ENCODE assay signal across 27 mouse cellular contexts in the genomic region with DNA sequence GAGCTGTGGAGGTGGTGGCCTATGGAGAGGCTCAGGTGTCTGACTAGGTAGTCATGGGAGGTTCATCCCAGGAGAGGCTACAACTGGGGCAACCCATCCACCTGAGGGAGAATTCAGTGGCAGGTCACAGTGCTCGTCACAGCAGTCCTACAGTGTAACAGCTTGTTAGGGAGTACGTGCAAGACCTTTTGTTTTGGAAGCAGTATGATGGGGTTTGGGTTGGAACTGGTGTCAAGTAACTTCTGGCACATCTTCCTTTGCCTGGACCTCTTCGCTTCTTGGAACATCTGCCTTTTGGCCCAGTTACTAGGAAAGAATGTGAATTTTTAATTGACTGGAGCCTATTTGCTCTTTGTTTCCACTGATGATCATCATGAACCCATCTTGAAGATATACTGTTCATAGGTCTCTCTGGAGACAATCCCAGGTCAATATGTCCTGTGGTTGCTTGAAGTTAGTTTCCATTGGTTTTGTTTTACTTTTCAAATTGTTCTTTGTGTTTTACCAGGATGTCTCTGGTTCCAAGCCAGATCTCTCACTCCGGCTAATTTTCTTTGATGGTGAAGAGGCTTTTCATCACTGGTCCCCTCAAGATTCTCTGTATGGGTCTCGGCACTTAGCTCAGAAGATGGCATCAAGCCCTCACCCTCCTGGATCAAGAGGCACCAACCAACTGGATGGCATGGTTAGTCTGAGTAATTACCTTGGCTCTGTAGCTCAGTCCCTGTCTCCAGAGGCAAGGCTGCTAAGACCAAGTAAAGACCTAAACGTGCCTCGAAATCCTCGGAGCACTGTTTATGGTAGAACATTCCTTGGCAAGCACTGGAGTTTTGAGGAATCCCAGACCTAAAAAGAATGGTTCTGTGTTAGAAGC. TPM values are rescaled to one million over a fixed set of nuclear protein-coding genes. Genes with fewer than 3 reads are reported as not detected.
DNase-seq lines count a peak whose midpoint lies in the region; ATAC-seq and TF ChIP-seq lines count a peak whose summit lies in the region.
"Had no signal": no experiment of that assay in that cellular context is flagged by ENCODE, and none has a peak within 500 bp of the region (broad histone marks: within the 10 kb centered on the region; RNA-seq: fewer than 3 reads in every experiment).

No protein-coding gene starts in this region.

- H3K27ac ChIP-seq in liver, adult 2 months (replicated peaks; ENCODE audit: insufficient read depth, low read depth, low read length) = no peak overlapping the region
- no peak overlapping the region for H3K27ac ChIP-seq in liver, embryonic 11.5 days (ENCODE audit: low read depth, low read length)
- H3K27ac ChIP-seq in intestine, embryonic 16.5 days (ENCODE audit: low read length) = peak overlapping the region; percentile 80
- no peak overlapping the region for H3K27ac ChIP-seq in lung, postnatal 0 days (ENCODE audit: low read length)
- peak overlapping the region; percentile 83 for H3K27ac ChIP-seq in stomach, embryonic 15.5 days
- H3K27ac ChIP-seq: embryonic facial prominence, embryonic 15.5 days; forebrain, embryonic 15.5 days; heart, embryonic 10.5 days; liver, embryonic 12.5 days had no signal

- no peaks in the 10 kb centered on the region for H3K9me3 ChIP-seq in liver, embryonic 11.5 days (ENCODE audit: control insufficient read depth, low read length)
- no peaks in the 10 kb centered on the region for H3K9me3 ChIP-seq in intestine, embryonic 16.5 days (ENCODE audit: control insufficient read depth, low read length)
- H3K9me3 ChIP-seq in lung, postnatal 0 days (ENCODE audit: low read length) = no peaks in the 10 kb centered on the region
- no peaks in the 10 kb centered on the region for H3K9me3 ChIP-seq in stomach, embryonic 15.5 days
- H3K9me3 ChIP-seq: embryonic facial prominence, embryonic 15.5 days; forebrain, embryonic 15.5 days; heart, embryonic 10.5 days; liver, embryonic 12.5 days had no signal

- H3K36me3 ChIP-seq in liver, adult 2 months (ENCODE audit: control insufficient read depth, insufficient read depth, low read length) = no peaks in the 10 kb centered on the region
- H3K36me3 ChIP-seq in liver, embryonic 11.5 days (ENCODE audit: control insufficient read depth, insufficient read depth, low read length) = no peaks in the 10 kb centered on the region
- H3K36me3 ChIP-seq in intestine, embryonic 16.5 days (ENCODE audit: control insufficient read depth, insufficient read depth, low read length) = no peaks in the 10 kb centered on the region
- no peaks in the 10 kb centered on the region for H3K36me3 ChIP-seq in lung, postnatal 0 days (ENCODE audit: insufficient read depth, low read length)
- H3K36me3 ChIP-seq in stomach, embryonic 15.5 days = no peaks in the 10 kb centered on the region
- H3K36me3 ChIP-seq: embryonic facial prominence, embryonic 15.5 days; forebrain, embryonic 15.5 days; heart, embryonic 10.5 days; liver, embryonic 12.5 days had no signal

- DNase-seq in liver, adult 2 months (ENCODE audit: extremely low read depth, low read depth, low spot score) = peak; percentile 22
- DNase-seq in liver, embryonic 11.5 days (ENCODE audit: low spot score) = no peak
- DNase-seq in lung, postnatal 0 days (ENCODE audit: low spot score) = peak; percentile 40
- no peak for DNase-seq in left cerebral cortex, adult 18-20 months (ENCODE audit: low spot score in 2 of 2)
- no peak for DNase-seq in left cerebral cortex, postnatal 14 days (ENCODE audit: low spot score in 2 of 2)
- DNase-seq: adrenal gland, adult 8-10 months; cerebellum, adult 2 months; cerebellum, postnatal 36 days; embryo, embryonic 11 days; gastrocnemius, postnatal 10 days; kidney, adult 2 months; kidney, postnatal 10 days; midbrain, embryonic 14.5 days; right cerebral cortex, postnatal 25 days; spleen, adult 18-20 months; thymus, adult 2 months; thymus, postnatal 4 days had no signal

- H3K9ac ChIP-seq in liver, adult 2 months (ENCODE audit: low read depth, low read length) = no peak overlapping the region
- H3K9ac ChIP-seq in liver, embryonic 11.5 days (ENCODE audit: low read depth, low read length) = no peak overlapping the region
- H3K9ac ChIP-seq in intestine, embryonic 16.5 days (ENCODE audit: low read depth, low read length) = no peak overlapping the region
- H3K9ac ChIP-seq in lung, postnatal 0 days (replicated peaks; ENCODE audit: low read depth) = no peak overlapping the region
- no peak overlapping the region for H3K9ac ChIP-seq in stomach, embryonic 15.5 days
- H3K9ac ChIP-seq: embryonic facial prominence, embryonic 15.5 days; forebrain, embryonic 15.5 days; liver, embryonic 12.5 days had no signal

- H3K4me1 ChIP-seq in liver, adult 2 months (ENCODE audit: control insufficient read depth, insufficient read depth, low read length) = peaks cover 1% of the 10 kb centered on the region; the same call in 1 of the 2 replicates
- no peaks in the 10 kb centered on the region for H3K4me1 ChIP-seq in liver, embryonic 11.5 days (replicated peaks; ENCODE audit: control insufficient read depth, insufficient read depth, low read length)
- peaks cover 7% of the 10 kb centered on the region; the same call in 1 of the 2 replicates for H3K4me1 ChIP-seq in intestine, embryonic 16.5 days (ENCODE audit: control insufficient read depth, insufficient read depth, low read length)
- H3K4me1 ChIP-seq in lung, postnatal 0 days (ENCODE audit: insufficient read depth, low read depth, low read length) = no peaks in the 10 kb centered on the region
- no peaks in the 10 kb centered on the region for H3K4me1 ChIP-seq in stomach, embryonic 15.5 days
- H3K4me1 ChIP-seq: embryonic facial prominence, embryonic 15.5 days; forebrain, embryonic 15.5 days; heart, embryonic 10.5 days; liver, embryonic 12.5 days had no signal

- TF ChIP-seq POLR2A in liver, adult 2 months (IDR thresholded peaks at IDR 0.05; ENCODE audit: extremely low read depth, insufficient read depth, low read length) = no peak

- no peak overlapping the region for H3K4me2 ChIP-seq in liver, embryonic 11.5 days
- H3K4me2 ChIP-seq in intestine, embryonic 16.5 days (ENCODE audit: low read depth, low read length) = no peak overlapping the region
- no peak overlapping the region for H3K4me2 ChIP-seq in lung, postnatal 0 days (replicated peaks; ENCODE audit: low read depth, low read length)
- H3K4me2 ChIP-seq in stomach, embryonic 15.5 days = no peak overlapping the region
- H3K4me2 ChIP-seq: embryonic facial prominence, embryonic 15.5 days; forebrain, embryonic 15.5 days; liver, embryonic 12.5 days had no signal

- intact Hi-C loops in left cerebral cortex, postnatal 14 days (cut with DNase I) = no loop called here

- no peaks in the 10 kb centered on the region for H3K27me3 ChIP-seq in liver, adult 2 months (ENCODE audit: control insufficient read depth, insufficient read depth, low read length)
- no peaks in the 10 kb centered on the region for H3K27me3 ChIP-seq in liver, embryonic 11.5 days (replicated peaks; ENCODE audit: control insufficient read depth, insufficient read depth, low read length)
- H3K27me3 ChIP-seq in intestine, embryonic 16.5 days (replicated peaks; ENCODE audit: control insufficient read depth, insufficient read depth, low read length) = no peaks in the 10 kb centered on the region
- H3K27me3 ChIP-seq in lung, postnatal 0 days (replicated peaks; ENCODE audit: insufficient read depth, low read length) = no peaks in the 10 kb centered on the region
- no peaks in the 10 kb centered on the region for H3K27me3 ChIP-seq in stomach, embryonic 15.5 days (replicated peaks)
- H3K27me3 ChIP-seq: embryonic facial prominence, embryonic 15.5 days; forebrain, embryonic 15.5 days; liver, embryonic 12.5 days had no signal

- H3K4me3 ChIP-seq in liver, adult 2 months (ENCODE audit: insufficient read depth, low read depth, low read length) = no peak overlapping the region
- no peak overlapping the region for H3K4me3 ChIP-seq in liver, embryonic 11.5 days (ENCODE audit: low read depth, low read length)
- no peak overlapping the region for H3K4me3 ChIP-seq in intestine, embryonic 16.5 days (ENCODE audit: low read length)
- no peak overlapping the region for H3K4me3 ChIP-seq in lung, postnatal 0 days (ENCODE audit: low read depth, low read length)
- H3K4me3 ChIP-seq in stomach, embryonic 15.5 days (replicated peaks) = no peak overlapping the region
- H3K4me3 ChIP-seq: embryonic facial prominence, embryonic 15.5 days; forebrain, embryonic 15.5 days; heart, embryonic 10.5 days; liver, embryonic 12.5 days had no signal

- no peak for TF ChIP-seq EP300 in lung, postnatal 0 days (IDR thresholded peaks at IDR 0.05)

- ATAC-seq in liver, embryonic 11.5 days (replicated peaks; ENCODE audit: low FRiP score) = no peak
- peak; percentile 90 for ATAC-seq in intestine, embryonic 16.5 days
- peak; percentile 43 for ATAC-seq in lung, postnatal 0 days
- ATAC-seq in stomach, embryonic 15.5 days (ENCODE audit: insufficient read depth, low FRiP score, low read depth) = peak; percentile 79; the same call in 1 of the 2 replicates
- ATAC-seq: activated CD4-positive, CD25-positive, alpha-beta regulatory T cell, adult 4 months; forebrain, embryonic 15.5 days; hindbrain, embryonic 16.5 days; liver, embryonic 12.5 days had no signal

- 85% methylated on average over 8 of the region's 8 CpGs for WGBS in liver, adult 2 months
- WGBS in liver, embryonic 11.5 days = 78% methylated on average over 8 of the region's 8 CpGs
- 52% methylated on average over 8 of the region's 8 CpGs for WGBS in intestine, embryonic 16.5 days
- 63% methylated on average over 8 of the region's 8 CpGs for WGBS in lung, postnatal 0 days
- WGBS in stomach, embryonic 15.5 days = 47% methylated on average over 8 of the region's 8 CpGs

- no peak for TF ChIP-seq CTCF in liver, adult 2 months (IDR thresholded peaks at IDR 0.05; ENCODE audit: low read depth, low read length)
- TF ChIP-seq CTCF in lung, postnatal 0 days (IDR thresholded peaks at IDR 0.05) = no peak

- no peaks in the 10 kb centered on the region for H3K79me2 ChIP-seq in liver, adult 2 months (ENCODE audit: control insufficient read depth, insufficient read depth, low read length)

RNA-seq across cellular contexts. Expression of a gene that starts 25.5 kb away (rescaled TPM):
- 17.6 and 26.6 TPM in 2 replicates for total RNA-seq in liver, adult 2 months (2014; rRNA removed)
- 9.8 and 12.1 TPM in 2 replicates for polyA plus RNA-seq in liver, adult 2 months (2012; rRNA removed)
- 7.5 and 10.3 TPM in 2 replicates for polyA plus RNA-seq in liver, embryonic 11.5 days (2014; fragmentation: Nextera tagmentation; extraction: Ambion mirVana)
- 11.6 and 13.3 TPM in 2 replicates for polyA plus RNA-seq in intestine, embryonic 16.5 days (2015; fragmentation: Nextera tagmentation; extraction: Ambion mirVana)
- 26.1 and 27.1 TPM in 2 replicates for polyA plus RNA-seq in lung, postnatal 0 days (2015; fragmentation: Nextera tagmentation; extraction: Ambion mirVana)
- polyA plus RNA-seq in stomach, embryonic 15.5 days (2015; fragmentation: Nextera tagmentation; extraction: Ambion mirVana) = 13.9 and 14.6 TPM in 2 replicates
- total RNA-seq in left cerebral cortex, adult 18-20 months (2021) = 10 to 100 TPM in 1 of 2 experiments, 1 to 10 TPM in 1; 8.3 to 10.3 TPM
- total RNA-seq in left cerebral cortex, postnatal 14 days (2021) = 10 to 100 TPM in 1 of 2 experiments, 1 to 10 TPM in 1; 7.9 to 12.5 TPM
- total RNA-seq: megakaryocyte-erythroid progenitor cell, adult 5-6 weeks; MEL had no signal

RNA-seq across cellular contexts. Expression of a gene that starts 56.6 kb away (rescaled TPM):
- total RNA-seq in liver, adult 2 months (2014; rRNA removed) = 191 and 211 TPM in 2 replicates
- polyA plus RNA-seq in liver, adult 2 months (2012; rRNA removed) = 71.8 and 79.6 TPM in 2 replicates
- polyA plus RNA-seq in liver, embryonic 11.5 days (2014; fragmentation: Nextera tagmentation; extraction: Ambion mirVana) = 21.8 and 24.8 TPM in 2 replicates
- 21.1 and 21.9 TPM in 2 replicates for polyA plus RNA-seq in intestine, embryonic 16.5 days (2015; fragmentation: Nextera tagmentation; extraction: Ambion mirVana)
- polyA plus RNA-seq in lung, postnatal 0 days (2015; fragmentation: Nextera tagmentation; extraction: Ambion mirVana) = 24.1 and 27.6 TPM in 2 replicates
- 32.6 and 34.5 TPM in 2 replicates for polyA plus RNA-seq in stomach, embryonic 15.5 days (2015; fragmentation: Nextera tagmentation; extraction: Ambion mirVana)
- total RNA-seq in left cerebral cortex, adult 18-20 months (2021) = 1 to 10 TPM; 9.3 to 10.0 TPM
- 10 to 100 TPM; 11.2 to 11.3 TPM for total RNA-seq in left cerebral cortex, postnatal 14 days (2021)

Comparison
In these comparisons a context has a peak if more than half of its experiments do, and no peak if none do; other contexts are left out.
1. DNase-seq: peak in liver, adult 2 months (single experiment) and lung, postnatal 0 days (single experiment); none in liver, embryonic 11.5 days (single experiment), left cerebral cortex, adult 18-20 months (0 of 2) and left cerebral cortex, postnatal 14 days (0 of 2).
2. H3K27ac ChIP-seq: peak in intestine, embryonic 16.5 days (single experiment) and stomach, embryonic 15.5 days (single experiment); none in liver, adult 2 months (single experiment), liver, embryonic 11.5 days (single experiment) and lung, postnatal 0 days (single experiment).